Mouse (Mus musculus) ES-Bruce4 (cell line): ENCODE results near the gene Trappc3.

Experiments used
- CTCF ChIP-seq: IDR thresholded peaks from one replicate; pipeline ENCODE4 v1.8.1; 2011; ENCODE audit warnings: low read depth, low read length
- EP300 ChIP-seq: IDR thresholded peaks from 2 replicates; pipeline ENCODE4 v1.6.1; 2011; ENCODE audit warnings: low read depth, low read length; ENCODE audit not compliant: insufficient read depth

- TF ChIP-seq CTCF (no peak), EP300 (no peak)
Observed at GRCm38 (mm10) chr4:126295937-126296336, 33.8 kb downstream of the Trappc3 start.
